Mouse (Mus musculus): ENCODE measurements around the gene Cpne4. TPM values are rescaled to one million over a fixed set of nuclear protein-coding genes. Genes with fewer than 3 reads are reported as not detected.

Gene Cpne4
- polyA plus RNA-seq, 1 experiment from 2014 or later: 1.4 TPM

- 56% methylated on average over 5 of the region's 5 CpGs for WGBS
- H3K9ac ChIP-seq (ENCODE audit: low read depth, low read length): no peak overlapping the region
- no peaks in the 10 kb centered on the region for H3K9me3 ChIP-seq (ENCODE audit: control insufficient read depth, low read length)
- no peak overlapping the region for H3K4me3 ChIP-seq (ENCODE audit: low read depth, low read length)
- no peaks in the 10 kb centered on the region for H3K27me3 ChIP-seq (replicated peaks; ENCODE audit: control insufficient read depth, insufficient read depth, low read length)
- no peaks in the 10 kb centered on the region for H3K36me3 ChIP-seq (ENCODE audit: control insufficient read depth, insufficient read depth, low read length)
- ATAC-seq (replicated peaks; ENCODE audit: low FRiP score): no peak
- H3K4me1 ChIP-seq (replicated peaks; ENCODE audit: control insufficient read depth, insufficient read depth, low read length): no peaks in the 10 kb centered on the region
- H3K4me2 ChIP-seq: no peak overlapping the region
- DNase-seq (ENCODE audit: low spot score): no peak
- H3K27ac ChIP-seq (ENCODE audit: low read depth, low read length): no peak overlapping the region
Measured at GRCm38 (mm10) chr9:104646348-104646994, 99.4 kb downstream of the Cpne4 start.

- no peak for DNase-seq (ENCODE audit: low spot score)
- H3K4me3 ChIP-seq (ENCODE audit: low read depth, low read length): no peak overlapping the region
- no peak overlapping the region for H3K9ac ChIP-seq (ENCODE audit: low read depth, low read length)
- H3K4me1 ChIP-seq (replicated peaks; ENCODE audit: control insufficient read depth, insufficient read depth, low read length): no peaks in the 10 kb centered on the region
- ATAC-seq (replicated peaks; ENCODE audit: low FRiP score): no peak
- no peaks in the 10 kb centered on the region for H3K9me3 ChIP-seq (ENCODE audit: control insufficient read depth, low read length)
- no peaks in the 10 kb centered on the region for H3K36me3 ChIP-seq (ENCODE audit: control insufficient read depth, insufficient read depth, low read length)
- no peaks in the 10 kb centered on the region for H3K27me3 ChIP-seq (replicated peaks; ENCODE audit: control insufficient read depth, insufficient read depth, low read length)
- no peak overlapping the region for H3K4me2 ChIP-seq
- WGBS: 78% methylated on average over 9 of the region's 9 CpGs
- no peak overlapping the region for H3K27ac ChIP-seq (ENCODE audit: low read depth, low read length)
Measured at GRCm38 (mm10) chr9:104652691-104653261, 105.7 kb downstream of the Cpne4 start.

- WGBS: 48% methylated on average over 4 of the region's 4 CpGs
- no peaks in the 10 kb centered on the region for H3K36me3 ChIP-seq (ENCODE audit: control insufficient read depth, insufficient read depth, low read length)
Measured at GRCm38 (mm10) chr9:104659758-104660157, 112.7 kb downstream of the Cpne4 start.

GRCm38 (mm10) chr9:104676665-104677064 is 129.6 kb downstream of the Cpne4 start:
- Histone ChIP-seq H3K9ac (ENCODE audit: low read depth, low read length) (no peak overlapping the region), H3K36me3 (ENCODE audit: control insufficient read depth, insufficient read depth, low read length) (no peaks in the 10 kb centered on the region), H3K27ac (ENCODE audit: low read depth, low read length) (no peak overlapping the region), H3K9me3 (ENCODE audit: control insufficient read depth, low read length) (no peaks in the 10 kb centered on the region), H3K27me3 (replicated peaks; ENCODE audit: control insufficient read depth, insufficient read depth, low read length) (no peaks in the 10 kb centered on the region), H3K4me3 (ENCODE audit: low read depth, low read length) (no peak overlapping the region), H3K4me1 (replicated peaks; ENCODE audit: control insufficient read depth, insufficient read depth, low read length) (no peaks in the 10 kb centered on the region), H3K4me2 (no peak overlapping the region)
- DNase-seq (ENCODE audit: low spot score) (no peak), ATAC-seq (replicated peaks; ENCODE audit: low FRiP score) (no peak)
- 35% methylated on average over 1 of the region's 1 CpGs for WGBS

More at GRCm38 (mm10) chr9:104659758-104660157, 112.7 kb downstream of the Cpne4 start:
- H3K27me3 ChIP-seq (replicated peaks; ENCODE audit: control insufficient read depth, insufficient read depth, low read length): no peaks in the 10 kb centered on the region
- DNase-seq (ENCODE audit: low spot score): no peak
- H3K4me1 ChIP-seq (replicated peaks; ENCODE audit: control insufficient read depth, insufficient read depth, low read length): no peaks in the 10 kb centered on the region
- H3K4me2 ChIP-seq: no peak overlapping the region
- no peak overlapping the region for H3K4me3 ChIP-seq (ENCODE audit: low read depth, low read length)
- ATAC-seq (replicated peaks; ENCODE audit: low FRiP score): no peak
- no peak overlapping the region for H3K9ac ChIP-seq (ENCODE audit: low read depth, low read length)
- H3K9me3 ChIP-seq (ENCODE audit: control insufficient read depth, low read length): no peaks in the 10 kb centered on the region
- no peak overlapping the region for H3K27ac ChIP-seq (ENCODE audit: low read depth, low read length)

GRCm38 (mm10) chr9:104678571-104678970 is 131.5 kb downstream of the Cpne4 start:
- WGBS: 89% methylated on average over 3 of the region's 3 CpGs
- Histone ChIP-seq H3K9me3 (ENCODE audit: control insufficient read depth, low read length) (no peaks in the 10 kb centered on the region), H3K4me3 (ENCODE audit: low read depth, low read length) (no peak overlapping the region), H3K27me3 (replicated peaks; ENCODE audit: control insufficient read depth, insufficient read depth, low read length) (no peaks in the 10 kb centered on the region), H3K4me1 (replicated peaks; ENCODE audit: control insufficient read depth, insufficient read depth, low read length) (no peaks in the 10 kb centered on the region), H3K27ac (ENCODE audit: low read depth, low read length) (no peak overlapping the region), H3K9ac (ENCODE audit: low read depth, low read length) (no peak overlapping the region), H3K4me2 (no peak overlapping the region), H3K36me3 (ENCODE audit: control insufficient read depth, insufficient read depth, low read length) (no peaks in the 10 kb centered on the region)
- DNase-seq (ENCODE audit: low spot score) (no peak), ATAC-seq (replicated peaks; ENCODE audit: low FRiP score) (no peak)

- Histone ChIP-seq H3K4me3 (ENCODE audit: low read depth, low read length) (no peak overlapping the region), H3K27me3 (replicated peaks; ENCODE audit: control insufficient read depth, insufficient read depth, low read length) (no peaks in the 10 kb centered on the region), H3K36me3 (ENCODE audit: control insufficient read depth, insufficient read depth, low read length) (no peaks in the 10 kb centered on the region), H3K4me1 (replicated peaks; ENCODE audit: control insufficient read depth, insufficient read depth, low read length) (no peaks in the 10 kb centered on the region), H3K27ac (ENCODE audit: low read depth, low read length) (no peak overlapping the region), H3K9ac (ENCODE audit: low read depth, low read length) (no peak overlapping the region), H3K4me2 (no peak overlapping the region), H3K9me3 (ENCODE audit: control insufficient read depth, low read length) (no peaks in the 10 kb centered on the region)
- no peak for DNase-seq (ENCODE audit: low spot score)
- ATAC-seq (replicated peaks; ENCODE audit: low FRiP score): no peak
- 65% methylated on average over 3 of the region's 3 CpGs for WGBS
Measured at GRCm38 (mm10) chr9:104687051-104687450, 140.0 kb downstream of the Cpne4 start.

- ATAC-seq (replicated peaks; ENCODE audit: low FRiP score) (no peak), DNase-seq (ENCODE audit: low spot score) (no peak)
- WGBS: 69% methylated on average over 2 of the region's 2 CpGs
- no peaks in the 10 kb centered on the region for H3K36me3 ChIP-seq (ENCODE audit: control insufficient read depth, insufficient read depth, low read length)
- H3K27ac ChIP-seq (ENCODE audit: low read depth, low read length): no peak overlapping the region
- H3K4me1 ChIP-seq (replicated peaks; ENCODE audit: control insufficient read depth, insufficient read depth, low read length): no peaks in the 10 kb centered on the region
- H3K4me2 ChIP-seq: no peak overlapping the region
- H3K9me3 ChIP-seq (ENCODE audit: control insufficient read depth, low read length): no peaks in the 10 kb centered on the region
- H3K4me3 ChIP-seq (ENCODE audit: low read depth, low read length): no peak overlapping the region
- no peak overlapping the region for H3K9ac ChIP-seq (ENCODE audit: low read depth, low read length)
- no peaks in the 10 kb centered on the region for H3K27me3 ChIP-seq (replicated peaks; ENCODE audit: control insufficient read depth, insufficient read depth, low read length)
Measured at GRCm38 (mm10) chr9:104693145-104693544, 146.1 kb downstream of the Cpne4 start.

- no peak overlapping the region for H3K4me3 ChIP-seq (ENCODE audit: low read depth, low read length)
- WGBS: 89% methylated on average over 5 of the region's 5 CpGs
- H3K27ac ChIP-seq (ENCODE audit: low read depth, low read length): no peak overlapping the region
- no peaks in the 10 kb centered on the region for H3K27me3 ChIP-seq (replicated peaks; ENCODE audit: control insufficient read depth, insufficient read depth, low read length)
- no peak for DNase-seq (ENCODE audit: low spot score)
- no peak overlapping the region for H3K9ac ChIP-seq (ENCODE audit: low read depth, low read length)
- H3K4me1 ChIP-seq (replicated peaks; ENCODE audit: control insufficient read depth, insufficient read depth, low read length): no peaks in the 10 kb centered on the region
- H3K9me3 ChIP-seq (ENCODE audit: control insufficient read depth, low read length): no peaks in the 10 kb centered on the region
- ATAC-seq (replicated peaks; ENCODE audit: low FRiP score): no peak
- no peak overlapping the region for H3K4me2 ChIP-seq
- H3K36me3 ChIP-seq (ENCODE audit: control insufficient read depth, insufficient read depth, low read length): no peaks in the 10 kb centered on the region
Measured at GRCm38 (mm10) chr9:104710831-104711230, 163.7 kb downstream of the Cpne4 start.

- Histone ChIP-seq H3K4me1 (replicated peaks; ENCODE audit: control insufficient read depth, insufficient read depth, low read length) (no peaks in the 10 kb centered on the region), H3K27ac (ENCODE audit: low read depth, low read length) (no peak overlapping the region), H3K4me2 (no peak overlapping the region), H3K9ac (ENCODE audit: low read depth, low read length) (no peak overlapping the region), H3K27me3 (replicated peaks; ENCODE audit: control insufficient read depth, insufficient read depth, low read length) (no peaks in the 10 kb centered on the region), H3K4me3 (ENCODE audit: low read depth, low read length) (no peak overlapping the region), H3K36me3 (ENCODE audit: control insufficient read depth, insufficient read depth, low read length) (no peaks in the 10 kb centered on the region), H3K9me3 (ENCODE audit: control insufficient read depth, low read length) (no peaks in the 10 kb centered on the region)
- ATAC-seq (replicated peaks; ENCODE audit: low FRiP score) (no peak), DNase-seq (ENCODE audit: low spot score) (no peak)
- 79% methylated on average over 2 of the region's 2 CpGs for WGBS
Measured at GRCm38 (mm10) chr9:104725311-104725710, 178.2 kb downstream of the Cpne4 start.

Measured in liver, embryonic 11.5 days (tissue).